Mouse (Mus musculus): ENCODE data around the gene Tipin.

GRCm38 (mm10) chr9:64314696-64315095 lies 33.3 kb downstream of the Tipin start:
- TF ChIP-seq POLR2A (IDR thresholded peaks at IDR 0.05; ENCODE audit: borderline replicate concordance, insufficient read depth, low read length) (no peak), CTCF (IDR thresholded peaks at IDR 0.05; ENCODE audit: borderline replicate concordance, insufficient read depth, low read depth, low read length) (no peak)
